Mouse (Mus musculus) MEL (cell line): Measurements from ENCODE around the gene Fam129a.

Source experiments
- CTCF ChIP-seq, 3 experiments: IDR thresholded peaks in 2 of 3; conservative IDR thresholded peaks in 1 of 3; 2 replicates each; pipeline ENCODE4 v1.5.1; 2011 to 2012; ENCODE audit warnings: low read length in 3 of 3, low read depth in 2 of 3, mild to moderate bottlenecking in 2 of 3, improper control_type of control experiment in 1 of 3, inconsistent platforms in 1 of 3, mixed read lengths in 1 of 3, moderate library complexity in 1 of 3; ENCODE audit not compliant: control insufficient read depth in 1 of 3, insufficient read depth in 1 of 3, poor library complexity in 1 of 3, severe bottlenecking in 1 of 3
- E2F4 ChIP-seq: IDR thresholded peaks from 2 replicates; pipeline ENCODE4 v1.6.1; 2011; ENCODE audit warnings: low read depth, low read length, improper control_type of control experiment, borderline replicate concordance
- EP300 ChIP-seq, 2 experiments: IDR thresholded peaks; 2 replicates each; pipeline ENCODE4 v1.6.1; 2011; ENCODE audit warnings: improper control_type of control experiment in 2 of 2, low read length in 2 of 2, low read depth in 1 of 2, mild to moderate bottlenecking in 1 of 2
- MAFK ChIP-seq: IDR thresholded peaks from 2 replicates; pipeline ENCODE4 v1.6.1; 2011; ENCODE audit warnings: low read depth, mild to moderate bottlenecking, low read length, improper control_type of control experiment, borderline replicate concordance
- MYC ChIP-seq: IDR thresholded peaks from 2 replicates; pipeline ENCODE4 v1.6.1; 2011; ENCODE audit warnings: low read depth, mild to moderate bottlenecking, low read length, improper control_type of control experiment, moderate library complexity
- NELFE ChIP-seq: IDR thresholded peaks from 2 replicates; pipeline ENCODE4 v1.6.1; 2011; ENCODE audit warnings: low read depth, low read length, improper control_type of control experiment
- RAD21 ChIP-seq: IDR thresholded peaks from 2 replicates; pipeline ENCODE4 v1.6.1; 2011; ENCODE audit warnings: mild to moderate bottlenecking, low read depth, low read length, improper control_type of control experiment
- RCOR1 ChIP-seq: IDR thresholded peaks from 2 replicates; pipeline ENCODE4 v1.6.1; 2012; ENCODE audit warnings: low read depth, mild to moderate bottlenecking, inconsistent platforms, low read length, improper control_type of control experiment
- SIN3A ChIP-seq: IDR thresholded peaks from 2 replicates; pipeline ENCODE4 v1.6.1; 2012; ENCODE audit warnings: low read length, improper control_type of control experiment, inconsistent platforms
- USF1 ChIP-seq: IDR thresholded peaks from 2 replicates; pipeline ENCODE4 v1.6.1; 2014; ENCODE audit warnings: low read depth, mild to moderate bottlenecking, inconsistent platforms, low read length, improper control_type of control experiment, moderate library complexity
- USF2 ChIP-seq, 2 experiments: IDR thresholded peaks; 2 replicates each; pipeline ENCODE4 v1.6.1; 2011 to 2012; ENCODE audit warnings: improper control_type of control experiment in 2 of 2, low read length in 2 of 2, borderline replicate concordance in 1 of 2, inconsistent platforms in 1 of 2, low read depth in 1 of 2, mild to moderate bottlenecking in 1 of 2; ENCODE audit not compliant: insufficient read depth in 1 of 2
- ZMIZ1 ChIP-seq: IDR thresholded peaks from 2 replicates; pipeline ENCODE4 v1.6.1; 2012; ENCODE audit warnings: low read depth, mild to moderate bottlenecking, inconsistent platforms, low read length, improper control_type of control experiment, moderate library complexity

DNA sequence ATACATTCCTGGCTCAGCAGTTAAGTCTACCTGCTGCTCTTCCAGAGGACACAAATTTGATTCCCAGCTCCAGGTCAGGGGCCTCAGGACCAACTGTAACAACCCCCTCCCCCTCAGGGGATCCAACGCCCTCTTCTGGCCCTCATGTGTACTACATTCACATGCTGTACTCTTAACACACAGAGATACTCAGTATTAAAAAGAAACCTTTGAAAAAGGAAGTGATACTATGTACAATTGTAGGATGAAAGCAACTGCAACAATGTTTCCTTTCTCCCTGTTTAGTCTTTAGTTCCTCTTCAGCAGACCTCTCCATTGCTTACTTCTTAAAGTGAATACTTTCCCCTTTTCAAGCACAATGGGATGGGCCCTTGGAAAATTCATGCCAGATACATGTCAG lies 131.8 kb downstream of the Fam129a start:
- no peak for TF ChIP-seq SIN3A
- no peak for TF ChIP-seq USF2 (IDR thresholded peaks at IDR 0.05; ENCODE audit: borderline replicate concordance in 1 of 2, insufficient read depth in 1 of 2, low read depth in 1 of 2, low read length in 2 of 2)
- no peak for TF ChIP-seq ZMIZ1
- peak; percentile 21 for TF ChIP-seq RAD21
- no peak for TF ChIP-seq MAFK
- TF ChIP-seq CTCF (IDR thresholded peaks at IDR 0.05 in 2 of 3, conservative IDR thresholded peaks at IDR 0.05 in 1 of 3; ENCODE audit: control insufficient read depth in 1 of 3, insufficient read depth in 1 of 3, low read depth in 2 of 3, low read length in 3 of 3, poor library complexity in 1 of 3, severe bottlenecking in 1 of 3) = peak; percentile 32 to 47 (median 45)
- no peak for TF ChIP-seq NELFE
- no peak for TF ChIP-seq E2F4
- TF ChIP-seq EP300 (IDR thresholded peaks at IDR 0.05; ENCODE audit: low read depth in 1 of 2, low read length in 2 of 2) = no peak
- no peak for TF ChIP-seq MYC
- no peak for TF ChIP-seq RCOR1
- TF ChIP-seq USF1 = no peak
